Mouse (Mus musculus) layer of hippocampus, adult 8-10 months (tissue): ENCODE data around the gene Mettl8. TPM values are rescaled to one million over a fixed set of nuclear protein-coding genes. Genes with fewer than 3 reads are reported as not detected.
A peak's percentile ranks its signal among the peaks of the same experiment; 100 is the strongest.

Source experiments
- DNase-seq, 2 experiments: peaks; one replicate each; pipeline ENCODE4 v3.0.0; 2022; ENCODE audit warnings: low spot score in 2 of 2
- total RNA-seq, 4 experiments: library from RNA; stranded (reverse); gene quantifications; 2 replicates each; pipeline ENCODE4 v1.2.4; 2022

Mettl8 gene
- total RNA-seq, 4 experiments from 2014 or later = 13.1 to 21.5 (median 15.1) TPM

DNA sequence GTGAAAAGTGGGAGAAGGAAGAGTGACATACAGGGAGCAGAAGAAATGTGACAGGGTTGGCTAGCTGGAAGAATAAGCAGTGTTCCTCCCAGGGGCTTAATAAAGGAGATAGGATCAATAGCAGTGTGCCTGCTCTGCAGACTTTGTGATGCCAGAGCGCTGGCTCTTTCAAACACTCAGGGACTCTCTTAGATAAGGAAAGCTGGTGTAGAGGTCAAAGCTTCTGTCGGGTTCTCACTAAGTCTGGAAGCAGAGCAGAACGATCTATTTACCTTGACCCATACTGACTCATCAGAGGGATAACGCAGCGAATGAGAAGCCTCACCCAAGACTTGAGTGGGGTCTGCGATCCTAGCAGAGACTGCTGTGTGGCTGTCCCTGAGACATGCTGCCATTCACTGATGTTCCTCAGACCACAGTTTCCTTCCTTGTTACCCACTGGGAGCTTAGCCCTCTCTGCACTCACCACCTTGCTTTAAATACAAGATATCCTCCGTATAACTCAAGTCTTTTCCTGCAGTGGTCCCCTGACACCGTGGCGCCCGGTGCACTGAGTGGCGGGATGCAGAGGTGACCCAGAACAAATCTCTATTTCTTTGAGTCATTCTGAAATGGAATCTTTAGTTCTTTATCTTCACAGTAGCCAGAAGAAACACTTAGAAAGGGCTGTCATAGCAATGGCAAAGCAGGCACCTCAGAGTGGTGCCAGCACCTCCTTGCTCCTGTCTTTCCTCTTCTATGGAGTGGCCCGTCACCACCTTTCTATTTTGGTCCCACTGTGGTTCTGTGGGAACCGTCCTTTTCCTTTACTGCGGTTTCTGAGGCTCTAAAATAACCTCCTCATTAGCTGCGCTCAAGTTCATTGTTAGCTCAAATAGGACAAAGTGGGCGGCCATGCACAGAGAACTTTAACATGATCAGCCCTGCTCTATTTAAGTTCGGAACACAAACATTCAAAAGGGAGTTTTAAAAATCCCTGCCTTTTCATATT lies 65.9 kb downstream of the Mettl8 start:
- DNase-seq = no peak

DNA sequence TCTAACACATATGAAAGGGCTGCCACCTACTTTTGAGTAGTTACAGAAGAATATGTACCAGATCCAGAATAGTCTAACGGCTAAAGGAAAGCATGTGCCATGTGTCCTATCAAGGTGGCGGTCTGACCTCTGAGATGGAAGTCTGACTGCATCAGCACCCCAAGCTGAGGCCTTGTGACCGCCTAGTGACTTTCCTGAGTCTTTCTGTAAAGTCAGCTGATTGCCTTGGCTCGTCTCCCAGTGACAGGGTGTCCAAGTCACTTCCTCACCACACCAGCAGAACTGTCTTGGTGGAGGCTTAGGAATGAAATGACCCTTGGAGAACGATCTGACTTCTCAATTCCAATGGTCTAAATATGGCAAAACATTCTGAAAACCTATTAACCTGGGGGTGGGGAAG lies 77.1 kb downstream of the Mettl8 start:
- DNase-seq = no peak

GRCm38 (mm10) chr2:70974769-70975168 lies 80.6 kb downstream of the Mettl8 start:
- DNase-seq = no peak

DNA sequence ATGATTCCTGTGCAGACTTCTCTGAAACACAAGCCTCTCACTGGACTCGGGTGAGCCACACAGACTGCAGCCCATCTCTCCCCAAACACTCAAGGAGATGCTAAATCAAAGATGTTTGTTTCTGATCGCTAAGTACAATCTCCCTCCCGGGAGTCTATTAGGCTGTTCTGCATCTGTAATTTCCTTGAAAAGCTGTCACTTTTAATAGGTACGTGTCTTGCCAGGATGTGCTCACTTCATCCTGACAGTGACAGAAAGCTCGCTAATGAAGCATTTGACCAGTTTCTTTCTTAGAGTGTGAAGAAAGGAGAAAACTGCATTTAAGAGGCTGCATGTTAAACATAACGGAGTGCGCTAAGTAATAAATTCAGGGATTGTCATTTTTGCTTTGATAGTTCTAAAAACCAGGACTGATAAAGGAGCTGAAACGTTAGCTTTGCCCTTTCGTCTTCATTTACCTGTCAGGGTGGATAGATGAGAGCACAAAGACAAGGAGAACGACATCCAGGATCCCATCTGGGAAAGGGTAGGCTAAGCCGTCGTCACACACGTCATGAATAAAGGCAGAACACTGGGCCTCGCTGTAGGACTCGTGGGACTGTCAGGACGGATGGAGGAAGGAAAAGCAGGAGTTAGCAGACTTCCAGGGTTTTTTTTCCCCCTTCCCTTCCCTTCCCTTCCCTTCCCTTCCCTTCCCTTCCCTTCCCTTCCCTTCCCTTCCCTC lies 82.4 kb downstream of the Mettl8 start:
- DNase-seq = no peak

- no peak for DNase-seq
Observed at GRCm38 (mm10) chr2:70970158-70970741, 85.1 kb downstream of the Mettl8 start.

DNA sequence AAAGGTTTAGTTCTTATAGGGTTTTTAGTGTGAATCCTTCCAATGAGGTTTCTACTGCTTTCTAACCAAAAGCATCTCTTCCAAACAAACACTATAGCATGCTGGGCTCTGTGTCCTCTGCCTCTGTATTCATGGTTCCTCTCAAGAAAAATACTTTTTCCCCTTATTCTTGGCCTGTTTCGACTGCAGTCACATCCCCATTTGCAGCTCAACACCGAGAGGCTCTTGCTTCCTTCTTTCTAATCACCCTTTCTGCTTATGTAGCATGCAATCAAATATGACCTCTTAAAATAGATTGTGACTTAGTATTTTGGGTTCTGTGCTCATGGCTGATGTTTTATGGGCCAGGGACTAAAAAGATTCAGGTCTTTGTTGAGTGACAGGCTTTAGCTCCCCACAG lies 87.1 kb downstream of the Mettl8 start:
- DNase-seq = no peak

GRCm38 (mm10) chr2:70967216-70967615 lies 88.2 kb downstream of the Mettl8 start:
- DNase-seq = no peak

DNA sequence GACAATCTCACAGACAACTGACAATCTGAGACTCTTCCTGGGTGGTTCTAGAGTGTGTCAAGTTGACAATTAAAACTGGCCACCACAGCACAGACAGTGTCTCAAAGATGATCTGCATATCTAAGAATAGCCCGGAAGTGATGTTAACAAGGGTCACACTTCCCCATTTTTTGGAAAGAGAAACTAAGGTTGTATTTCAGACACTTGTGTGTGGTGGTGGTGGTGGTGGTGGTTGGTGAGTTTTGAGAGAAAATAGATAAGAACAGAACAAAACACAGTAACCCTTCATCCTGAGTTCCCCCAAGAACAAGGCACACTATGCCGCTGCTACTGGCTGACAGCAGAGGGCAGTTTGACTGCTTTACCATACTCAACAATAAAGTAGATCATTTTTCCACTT lies 90.6 kb downstream of the Mettl8 start:
- DNase-seq = no peak

DNA sequence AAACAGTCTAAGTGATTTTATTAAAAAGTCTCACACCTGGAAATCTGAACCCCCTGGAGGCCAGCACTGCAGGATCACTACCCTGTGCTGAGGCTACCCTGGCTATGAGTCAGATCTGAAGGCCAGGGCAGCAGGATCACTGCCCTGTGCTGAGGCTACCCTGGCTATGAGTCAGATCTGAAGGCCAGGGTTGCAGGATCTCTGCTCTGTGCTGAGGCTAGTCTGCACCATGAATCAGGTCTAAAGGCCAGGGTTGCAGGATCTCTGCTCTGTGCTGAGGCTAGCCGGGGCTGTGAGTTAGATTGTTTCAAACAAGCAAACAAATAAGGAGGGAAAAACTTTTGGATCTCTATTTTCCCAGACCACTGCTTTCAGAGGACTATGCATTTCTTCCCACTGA lies 92.5 kb downstream of the Mettl8 start:
- no peak for DNase-seq

- DNase-seq = no peak
Observed at GRCm38 (mm10) chr2:70961086-70961941, 94.1 kb downstream of the Mettl8 start.

GRCm38 (mm10) chr2:70960090-70960489 lies 95.3 kb downstream of the Mettl8 start:
- DNase-seq = no peak

- no peak for DNase-seq
Observed at GRCm38 (mm10) chr2:70959337-70959736, 96.0 kb downstream of the Mettl8 start.

DNA sequence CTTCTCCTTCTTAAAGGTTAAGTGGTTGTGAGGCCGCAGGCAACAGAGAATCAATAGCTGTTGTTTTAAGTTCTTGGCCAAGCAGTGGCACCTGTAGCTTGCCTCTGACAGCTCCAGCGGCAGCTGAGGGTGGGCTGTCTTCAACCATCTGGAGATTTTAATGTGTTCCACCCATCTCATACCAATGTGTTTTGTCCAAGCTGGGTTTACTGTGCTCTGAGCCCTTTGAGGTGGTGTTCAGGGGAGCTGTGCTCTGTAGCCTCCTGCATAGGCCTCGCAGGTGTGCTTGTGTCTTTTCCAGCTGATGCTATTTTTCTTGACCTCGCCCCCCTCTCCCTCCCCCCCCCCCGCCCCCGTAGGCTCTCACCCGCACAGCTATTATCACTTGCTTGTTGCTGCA lies 96.8 kb downstream of the Mettl8 start:
- no peak for DNase-seq

DNA sequence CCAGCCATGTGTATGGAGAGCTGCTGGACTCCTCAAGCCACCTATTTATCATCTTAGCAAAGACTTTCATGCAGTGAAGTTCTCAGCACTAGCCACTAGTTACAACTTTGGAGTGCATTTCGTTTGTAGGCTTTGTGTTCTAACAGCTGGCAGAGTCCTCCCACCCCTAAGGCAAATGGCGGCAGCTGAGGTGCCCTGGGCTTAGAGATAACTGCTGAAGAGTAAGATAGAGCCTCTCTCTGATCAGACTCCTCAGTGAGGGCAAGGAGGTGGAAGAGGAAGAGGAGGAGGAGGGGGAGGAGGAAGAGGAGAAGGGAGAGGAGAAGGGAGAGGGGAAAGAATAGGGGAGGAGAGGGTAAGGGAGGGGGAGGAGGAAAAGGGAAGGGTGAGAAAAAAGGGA lies 101.8 kb downstream of the Mettl8 start:
- no peak for DNase-seq

DNA sequence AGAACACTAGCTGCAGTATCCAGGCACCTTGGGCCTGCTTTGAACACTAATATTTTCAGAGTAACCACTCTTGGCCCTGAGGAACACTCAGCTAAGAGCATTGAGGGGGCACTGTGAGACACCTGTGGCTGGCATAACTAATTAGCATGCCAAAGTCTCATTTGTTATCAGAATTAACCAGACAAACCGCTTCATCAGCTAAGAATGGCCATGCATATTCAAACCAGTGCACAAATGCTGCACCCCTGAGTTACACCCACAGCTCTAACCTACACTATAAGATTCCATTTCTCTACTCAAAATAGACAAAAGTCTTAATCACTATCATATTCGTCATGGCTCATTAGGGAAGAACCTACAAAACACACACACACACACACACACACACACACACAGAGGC lies 103.4 kb downstream of the Mettl8 start:
- DNase-seq = no peak

DNA sequence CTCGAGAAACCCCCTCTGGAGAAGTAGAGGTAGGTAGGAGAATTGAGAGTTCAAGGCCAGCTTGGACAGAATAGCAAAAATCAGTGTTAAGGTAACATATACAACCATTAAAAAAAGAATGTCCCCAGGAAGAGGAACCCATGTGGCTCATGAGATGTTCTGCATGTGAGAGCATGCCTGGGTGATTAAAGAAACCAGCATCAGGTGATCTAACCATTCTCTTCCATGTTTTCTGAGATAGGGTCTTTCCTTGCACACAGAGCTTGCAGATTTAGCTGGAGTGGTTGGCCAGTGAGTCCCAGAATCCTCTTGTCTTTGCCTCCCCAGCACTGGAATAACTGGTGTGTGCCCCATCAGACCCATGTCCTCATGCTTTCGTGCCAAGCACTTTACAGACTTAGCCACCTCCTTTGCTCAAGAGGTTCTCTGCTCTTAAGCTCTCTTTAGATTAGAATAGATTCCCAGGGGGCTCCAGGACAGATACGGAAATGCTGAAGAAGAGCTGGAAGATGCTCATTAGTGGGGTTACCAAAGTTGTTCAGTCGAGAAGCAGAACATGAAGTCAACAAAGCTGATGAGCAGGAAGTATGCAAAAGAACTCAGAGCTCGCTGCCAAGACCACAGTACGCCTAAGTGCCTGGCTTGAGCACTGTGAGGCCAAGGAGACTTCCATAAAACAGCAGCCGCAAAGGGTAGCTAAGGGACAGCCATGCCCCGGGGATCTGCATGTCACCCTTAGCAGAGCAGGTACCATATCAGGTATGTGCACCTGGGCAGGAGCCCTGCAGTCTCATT lies 110.7 kb downstream of the Mettl8 start:
- no peak for DNase-seq

GRCm38 (mm10) chr2:70940826-70941225 lies 114.6 kb downstream of the Mettl8 start:
- DNase-seq = no peak

DNA sequence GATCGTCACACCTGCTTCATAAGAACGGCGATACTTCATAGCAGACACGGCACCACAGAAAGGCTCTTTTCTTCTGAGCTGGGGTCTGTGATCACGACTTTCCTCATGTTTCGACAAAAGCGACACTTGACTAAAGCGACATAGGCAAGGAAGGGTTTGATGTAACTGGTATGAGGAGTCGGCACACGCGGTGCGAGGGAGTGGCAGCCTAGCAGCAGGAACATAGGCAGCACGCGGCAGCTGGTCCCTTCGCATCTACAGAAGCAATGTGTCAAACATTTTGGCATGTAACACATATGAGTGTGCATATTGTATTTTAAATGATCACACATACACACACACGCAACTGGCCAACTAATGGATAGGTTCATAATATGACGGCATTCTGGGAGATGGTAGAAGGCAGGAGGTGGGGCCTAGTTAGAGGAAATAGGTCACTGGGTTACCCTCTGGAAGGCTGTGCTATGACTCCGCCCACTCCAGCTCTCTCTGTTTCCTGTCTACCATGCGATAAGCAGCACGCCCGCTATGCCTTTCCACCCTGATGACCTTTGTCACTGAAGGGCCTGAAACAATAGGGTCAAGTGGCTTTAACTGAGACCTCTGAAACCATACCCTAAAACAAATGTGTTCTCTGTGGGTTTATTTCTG lies 116.4 kb downstream of the Mettl8 start:
- peak in 1 of 2 experiments; percentile 20 for DNase-seq

GRCm38 (mm10) chr2:70934772-70935171 lies 120.6 kb downstream of the Mettl8 start:
- no peak for DNase-seq

DNA sequence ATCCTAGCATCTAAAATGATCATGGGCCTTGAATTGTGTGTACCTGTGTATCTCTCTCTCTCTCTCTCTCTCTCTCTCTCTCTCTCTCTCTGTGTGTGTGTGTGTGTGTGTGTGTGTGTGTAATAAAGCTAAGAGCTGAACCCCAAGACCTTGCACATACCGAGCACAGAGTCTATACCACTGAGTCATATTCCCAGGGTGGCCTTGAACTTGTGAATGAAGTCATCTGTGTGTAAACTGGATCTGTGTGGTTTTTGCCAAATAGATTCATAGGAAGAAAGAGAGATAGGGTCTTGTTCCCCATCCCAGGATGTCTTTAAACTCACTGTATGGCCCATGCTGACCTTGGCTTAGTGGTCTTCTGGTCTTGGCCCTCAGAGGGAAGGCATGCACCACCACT lies 121.9 kb downstream of the Mettl8 start:
- DNase-seq = no peak
